Mouse (Mus musculus) CH12.LX (cell line): ENCODE data around the gene Acsbg1.

Source experiments
- CTCF ChIP-seq, 2 experiments: IDR thresholded peaks in 1 of 2; conservative IDR thresholded peaks in 1 of 2; 2 replicates each; pipeline ENCODE4 v1.5.1; 2011 to 2012; ENCODE audit warnings: low read depth in 2 of 2, low read length in 2 of 2, improper control_type of control experiment in 1 of 2, inconsistent platforms in 1 of 2, mild to moderate bottlenecking in 1 of 2, moderate library complexity in 1 of 2
- EP300 ChIP-seq: IDR thresholded peaks from 2 replicates; pipeline ENCODE4 v1.6.1; 2011; ENCODE audit warnings: low read length, improper control_type of control experiment
- JUN ChIP-seq: IDR thresholded peaks from 2 replicates; pipeline ENCODE4 v1.6.1; 2011; ENCODE audit warnings: low read depth, mild to moderate bottlenecking, low read length, improper control_type of control experiment, moderate library complexity; ENCODE audit not compliant: insufficient read depth

DNA sequence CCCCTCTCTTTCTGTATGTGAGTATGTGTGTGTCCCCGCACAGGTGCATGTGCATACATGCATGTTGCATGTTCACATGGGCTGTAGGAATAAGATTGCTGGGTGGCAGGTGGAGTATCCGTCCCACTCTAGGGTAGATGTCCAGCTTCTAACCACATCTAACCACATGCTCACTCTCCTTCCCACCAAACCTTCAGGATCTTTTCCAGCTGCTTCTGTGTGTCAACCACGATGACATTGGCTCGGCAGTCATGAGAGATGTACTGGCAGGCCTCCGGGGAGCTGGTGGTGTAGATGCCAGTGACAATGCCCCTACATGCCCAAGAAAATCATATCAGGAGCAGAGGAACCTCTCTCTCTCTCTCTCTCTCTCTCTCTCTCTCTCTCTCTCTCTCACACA lies 34.4 kb downstream of the Acsbg1 start:
- TF ChIP-seq EP300 (no peak), JUN (no peak), CTCF (conservative IDR thresholded peaks at IDR 0.05 in 1 of 2, IDR thresholded peaks at IDR 0.05 in 1 of 2; ENCODE audit: low read depth in 2 of 2, low read length in 2 of 2) (no peak)
